Mouse (Mus musculus) heart, postnatal 0 days (tissue): Measurements from ENCODE around the gene Txndc16.

Experiments
- CTCF ChIP-seq: IDR thresholded peaks from 2 replicates; pipeline ENCODE4 v1.5.1; 2016; ENCODE audit warnings: antibody characterized with exemption, control low read depth, low read depth
- EP300 ChIP-seq: IDR thresholded peaks from 2 replicates; pipeline ENCODE4 v1.6.1; 2016; ENCODE audit warnings: antibody characterized with exemption, low read depth

DNA sequence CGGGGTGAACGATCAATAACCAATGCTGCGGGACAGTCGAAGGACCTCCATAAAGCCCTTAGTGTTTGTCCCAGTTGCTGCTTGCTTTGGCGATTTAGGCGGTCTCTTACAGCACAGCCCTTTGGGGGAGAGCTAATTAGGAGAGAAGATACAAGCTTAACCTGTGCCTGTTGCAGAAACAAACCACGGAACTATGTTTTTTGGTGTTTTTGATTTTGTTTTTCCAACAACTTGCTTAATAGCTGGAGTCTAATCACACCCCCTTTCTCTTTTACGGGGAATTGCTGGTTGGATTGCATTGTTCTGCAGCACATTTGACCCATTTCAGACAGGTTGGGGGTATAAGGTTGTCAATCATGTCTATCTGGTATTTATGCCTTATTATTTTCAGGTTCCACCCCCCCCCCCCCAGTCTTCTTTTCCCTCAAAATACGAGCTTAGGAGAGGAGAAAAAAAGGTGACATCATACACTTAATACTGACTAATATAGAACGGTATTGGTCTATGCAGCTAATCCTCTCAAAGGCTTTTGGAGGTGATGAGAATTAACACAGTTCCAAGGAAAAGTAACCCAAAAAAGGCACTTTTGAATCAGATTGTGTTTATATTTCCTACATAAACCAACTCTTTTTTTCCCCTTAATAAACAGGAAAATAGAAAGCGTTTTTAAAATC lies 966 bp upstream of the Txndc16 start:
- TF ChIP-seq EP300, result no peak
- TF ChIP-seq CTCF, result no peak
